8 mouse cellular contexts compared by ENCODE assay signal in the genomic region with DNA sequence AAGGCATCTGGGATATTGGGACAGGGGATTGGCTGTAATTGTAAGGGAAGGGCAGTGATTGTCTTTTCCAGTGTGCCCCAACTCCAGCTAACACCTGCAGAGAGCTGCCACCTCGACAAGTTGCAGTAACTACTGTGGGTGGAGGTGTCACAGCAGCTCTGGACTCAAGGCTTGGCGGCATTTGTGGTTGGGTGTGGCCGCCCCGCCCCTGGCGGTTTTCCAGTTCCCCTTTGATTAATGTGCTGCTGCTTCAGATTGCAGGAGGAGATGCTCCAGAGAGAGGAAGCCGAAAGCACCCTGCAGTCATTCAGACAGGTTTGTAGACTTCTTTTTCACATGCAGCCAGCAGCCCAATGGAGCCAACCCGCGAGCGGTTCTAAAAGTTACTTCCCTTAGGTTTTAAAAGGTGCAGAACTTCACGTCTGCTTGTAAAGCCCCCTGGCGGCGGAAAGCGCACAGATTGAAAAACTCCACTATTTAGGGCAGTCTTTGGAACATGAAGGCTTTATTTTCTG. TPM values are rescaled to one million over a fixed set of nuclear protein-coding genes. Genes with fewer than 3 reads are reported as not detected.
DNase-seq lines count a peak whose midpoint lies in the region; ATAC-seq and TF ChIP-seq lines count a peak whose summit lies in the region.

No protein-coding gene starts in this region.

- peak; percentile 80 for DNase-seq in ES-CJ7 (ENCODE audit: low read depth, low spot score)
- peak; percentile 16 to 44 for DNase-seq in cerebellum, adult 18-20 months
- peak; percentile 83 for DNase-seq in hindbrain, embryonic 10.5 days (ENCODE audit: low spot score)
- DNase-seq in layer of hippocampus, adult 8-10 months (ENCODE audit: low spot score in 2 of 2), result peak; percentile 15 to 68
- peak; percentile 94 for DNase-seq in lung, embryonic 14.5 days
- DNase-seq in thymus, adult 18-20 months, result peak; percentile 56 to 69

- H3K9me3 ChIP-seq in hindbrain, embryonic 10.5 days, result no peaks in the 10 kb centered on the region
- H3K9me3 ChIP-seq in lung, embryonic 14.5 days (ENCODE audit: low read depth, low read length), result no peaks in the 10 kb centered on the region
- no peaks in the 10 kb centered on the region for H3K9me3 ChIP-seq in neural tube, embryonic 15.5 days (replicated peaks)

- TF ChIP-seq CTCF in lung, embryonic 14.5 days (IDR thresholded peaks at IDR 0.05; ENCODE audit: low read depth), result peak; percentile 76

- H3K9ac ChIP-seq in lung, embryonic 14.5 days, result peak overlapping the region; percentile 84
- H3K9ac ChIP-seq in neural tube, embryonic 15.5 days (replicated peaks), result peak overlapping the region; percentile 69

- 2% methylated on average over 13 of the region's 13 CpGs for WGBS in hindbrain, embryonic 10.5 days
- 1% methylated on average over 13 of the region's 13 CpGs for WGBS in lung, embryonic 14.5 days
- whole genome bisulfite sequencing in neural tube, embryonic 15.5 days, result 1% methylated on average over 13 of the region's 13 CpGs

- no peaks in the 10 kb centered on the region for H3K27me3 ChIP-seq in hindbrain, embryonic 10.5 days (ENCODE audit: insufficient read depth, poor library complexity, severe bottlenecking)
- no peaks in the 10 kb centered on the region for H3K27me3 ChIP-seq in lung, embryonic 14.5 days (ENCODE audit: insufficient read depth, low read length)
- no peaks in the 10 kb centered on the region for H3K27me3 ChIP-seq in neural tube, embryonic 15.5 days (replicated peaks)

- H3K4me1 ChIP-seq in hindbrain, embryonic 10.5 days (replicated peaks), result peaks cover 46% of the 10 kb centered on the region
- peaks cover 13% of the 10 kb centered on the region for H3K4me1 ChIP-seq in lung, embryonic 14.5 days (ENCODE audit: insufficient read depth)
- H3K4me1 ChIP-seq in neural tube, embryonic 15.5 days, result peaks cover 37% of the 10 kb centered on the region

- H3K36me3 ChIP-seq in hindbrain, embryonic 10.5 days, result peaks cover 43% of the 10 kb centered on the region
- H3K36me3 ChIP-seq in lung, embryonic 14.5 days (ENCODE audit: insufficient read depth), result peaks cover 39% of the 10 kb centered on the region
- peaks cover 14% of the 10 kb centered on the region for H3K36me3 ChIP-seq in neural tube, embryonic 15.5 days

- peak; percentile 45; the same call in 1 of the 2 replicates for ATAC-seq in frontal cortex, adult (ENCODE audit: low TSS enrichment)
- ATAC-seq in lung, embryonic 14.5 days (ENCODE audit: insufficient read depth), result no peak
- no peak for ATAC-seq in neural tube, embryonic 15.5 days (ENCODE audit: low FRiP score)

- H3K4me3 ChIP-seq in hindbrain, embryonic 10.5 days, result peak overlapping the region; percentile 96
- H3K4me3 ChIP-seq in lung, embryonic 14.5 days (ENCODE audit: low read depth, low read length), result peak overlapping the region; percentile 82
- H3K4me3 ChIP-seq in neural tube, embryonic 15.5 days (replicated peaks), result peak overlapping the region; percentile 65

- H3K27ac ChIP-seq in hindbrain, embryonic 10.5 days, result peak overlapping the region; percentile 98
- H3K27ac ChIP-seq in lung, embryonic 14.5 days (ENCODE audit: low read depth), result peak overlapping the region; percentile 97
- H3K27ac ChIP-seq in neural tube, embryonic 15.5 days (replicated peaks), result peak overlapping the region; percentile 90

- peak overlapping the region; percentile 77 for H3K4me2 ChIP-seq in lung, embryonic 14.5 days
- H3K4me2 ChIP-seq in neural tube, embryonic 15.5 days, result peak overlapping the region; percentile 89

RNA-seq across cellular contexts. Expression of a gene that starts 1.6 kb away (rescaled TPM):
- polyA plus RNA-seq in hindbrain, embryonic 10.5 days (2016; fragmentation: Nextera tagmentation; extraction: Ambion mirVana), result 1,007 and 1,152 TPM in 2 replicates
- total RNA-seq in layer of hippocampus, adult 8-10 months (2022), result 100 to 1,000 TPM in 2 of 4 experiments, 10 to 100 TPM in 2; 51.2 to 185 (median 99.0) TPM
- 843 and 848 TPM in 2 replicates for polyA plus RNA-seq in lung, embryonic 14.5 days (2014; fragmentation: Nextera tagmentation; extraction: Ambion mirVana)
- 441 and 489 TPM in 2 replicates for polyA plus RNA-seq in neural tube, embryonic 15.5 days (2015; fragmentation: Nextera tagmentation; extraction: Ambion mirVana)

RNA-seq across cellular contexts. Expression of a gene that starts 30.9 kb away (rescaled TPM):
- 8.4 and 8.7 TPM in 2 replicates for polyA plus RNA-seq in hindbrain, embryonic 10.5 days (2016; fragmentation: Nextera tagmentation; extraction: Ambion mirVana)
- 1 to 10 TPM; 4.7 to 7.8 (median 5.4) TPM for total RNA-seq in layer of hippocampus, adult 8-10 months (2022)
- polyA plus RNA-seq in lung, embryonic 14.5 days (2014; fragmentation: Nextera tagmentation; extraction: Ambion mirVana), result 18.1 TPM in 2 replicates
- 8.8 and 9.7 TPM in 2 replicates for polyA plus RNA-seq in neural tube, embryonic 15.5 days (2015; fragmentation: Nextera tagmentation; extraction: Ambion mirVana)

Comparison
In these comparisons a context has a peak if more than half of its experiments do, and no peak if none do; other contexts are left out.
1. DNase-seq: peak in every context shown above with its lines; median percentile 94 in lung, embryonic 14.5 days; 83 in hindbrain, embryonic 10.5 days; 80 in ES-CJ7; 62 in thymus, adult 18-20 months; 42 in layer of hippocampus, adult 8-10 months; 30 in cerebellum, adult 18-20 months.